Mouse (Mus musculus) stomach, postnatal 0 days (tissue): Measurements from ENCODE around the gene Emc10.

Experiments used
- CTCF ChIP-seq: IDR thresholded peaks from 2 replicates; pipeline ENCODE4 v1.5.1; 2016; ENCODE audit warnings: antibody characterized with exemption, low read depth, mild to moderate bottlenecking, moderate library complexity
- EP300 ChIP-seq: optimal IDR thresholded peaks from 2 replicates; pipeline ENCODE3; 2016; ENCODE audit warnings: antibody characterized with exemption

DNA sequence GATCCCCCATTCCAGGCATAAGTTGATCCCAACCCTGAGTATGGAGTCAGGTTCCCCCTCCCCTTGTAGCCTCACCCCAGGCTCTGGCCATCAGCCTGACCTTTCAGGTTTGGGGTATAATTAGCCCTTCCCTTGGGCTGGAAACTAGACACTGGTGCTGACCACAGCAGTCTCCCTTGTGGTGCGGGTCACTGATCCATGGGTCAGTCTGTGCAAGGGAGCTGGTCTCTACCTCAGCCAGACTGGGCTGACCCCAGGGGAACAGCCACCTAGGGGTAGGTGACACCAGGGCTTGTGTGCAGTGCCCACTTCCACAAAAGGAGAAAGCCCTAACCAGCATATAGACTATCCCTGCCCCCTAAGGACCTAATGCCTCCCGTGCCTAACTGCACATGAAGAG lies 26.7 kb upstream of the Emc10 start:
- TF ChIP-seq CTCF, result no peak
- TF ChIP-seq EP300, result no peak
